Mouse (Mus musculus) inflammation-experienced regulatory T-cells (primary cell): ENCODE results near the gene Piwil4. TPM values are rescaled to one million over a fixed set of nuclear protein-coding genes. Genes with fewer than 3 reads are reported as not detected.

ENCODE experiments used
- polyA plus RNA-seq, 2 experiments: library from polyadenylated mRNA; unstranded; fragments of 100-300 nt; shearing (Covaris generic); gene quantifications; one replicate each; pipeline ENCODE4 v1.2.1; 2017

Gene Piwil4
- polyA plus RNA-seq, result under 1 TPM; 0.15 to 0.68 TPM

DNA sequence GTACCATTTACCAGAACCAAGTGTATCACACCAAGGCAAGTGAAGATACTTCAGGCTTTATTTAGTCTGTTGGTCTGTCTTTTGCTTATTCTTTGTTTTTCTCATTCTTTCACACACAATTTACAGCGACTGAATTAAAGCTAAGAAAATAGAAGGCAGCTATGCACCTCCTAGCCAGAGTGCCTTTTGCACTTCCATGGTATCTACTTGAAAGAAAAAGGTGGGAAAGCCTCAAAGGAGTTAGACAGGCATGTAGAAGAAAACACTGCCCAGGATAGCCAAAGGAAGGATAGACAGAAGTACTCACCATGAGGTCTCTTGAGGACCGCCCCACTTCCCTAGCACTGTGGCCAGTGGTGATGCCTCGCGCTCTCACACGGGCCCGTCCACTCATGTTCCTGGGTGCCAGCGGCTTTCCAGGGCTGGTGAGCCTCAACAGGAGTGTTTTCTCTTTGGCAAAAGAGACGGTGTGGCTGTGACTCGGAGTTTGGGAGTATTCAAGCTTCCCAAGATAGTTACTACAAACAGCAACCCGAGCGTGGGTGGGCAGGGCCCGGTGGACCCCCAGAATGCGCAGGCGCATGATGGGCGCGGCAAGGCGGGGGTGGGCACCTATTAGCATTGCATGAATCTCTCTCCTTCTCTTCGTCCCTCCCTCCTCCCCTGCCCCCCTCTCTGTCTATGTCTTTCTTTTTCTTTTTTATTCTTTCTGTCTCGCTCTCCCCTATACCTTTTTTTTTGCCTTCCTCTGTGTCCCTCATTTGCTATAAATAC, at the start of gene Piwil4:
Gene Piwil4 (minus strand): TSS at position 583 of the 774 bp plus-strand sequence.

DNA sequence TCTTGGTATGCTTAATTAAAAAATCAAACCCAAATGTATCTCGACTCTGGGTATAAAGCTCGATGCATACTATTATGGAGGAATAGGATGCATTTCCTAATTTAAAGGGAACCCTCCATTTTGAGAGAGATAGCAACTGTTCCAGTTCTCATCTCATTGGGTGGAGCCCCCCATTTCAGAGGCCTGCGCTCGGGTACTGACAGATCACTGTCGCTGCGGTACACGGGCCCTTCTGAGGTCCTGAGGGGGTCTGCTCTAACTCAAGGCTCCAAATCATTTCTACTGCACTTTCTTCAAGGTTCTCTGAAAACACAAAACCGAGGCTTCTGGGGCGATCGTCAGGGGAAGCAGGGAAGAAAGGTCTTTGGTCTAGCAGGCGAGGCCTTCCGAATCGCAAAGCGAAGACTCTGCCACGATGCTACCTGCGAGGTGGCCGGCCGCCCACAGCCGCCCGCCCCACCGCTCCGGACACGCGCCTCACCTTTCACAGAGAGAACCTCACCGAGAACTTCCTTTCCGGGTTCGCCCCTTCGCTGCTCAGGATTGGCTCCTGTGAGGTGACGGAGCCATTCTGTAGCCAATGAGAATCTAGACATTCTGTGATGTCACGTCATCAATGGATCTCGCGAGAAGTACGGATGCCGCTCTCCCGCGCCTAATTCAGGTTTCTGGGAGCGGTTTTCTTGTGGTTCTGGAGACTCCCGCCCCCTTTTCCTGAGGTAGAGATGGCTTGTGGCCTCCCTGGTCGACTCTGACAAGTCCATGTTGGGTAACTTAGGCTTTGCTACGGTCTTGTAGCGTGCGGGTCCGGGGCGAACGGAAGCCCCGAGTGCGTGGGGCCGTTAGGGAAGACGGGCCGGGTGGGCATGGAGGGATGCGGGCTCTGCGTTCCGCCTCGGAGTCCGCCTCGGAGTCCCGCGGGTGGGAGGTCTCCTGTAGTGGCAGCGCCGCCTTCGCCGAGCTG, 43.8 kb upstream of the Piwil4 start, which contains the start of the genes Mre11a and Ankrd49:
Gene Mre11a (plus strand): TSS at position 616 of the 964 bp plus-strand sequence.
Gene Ankrd49 (minus strand): TSS at position 818 of the 964 bp plus-strand sequence.

DNA sequence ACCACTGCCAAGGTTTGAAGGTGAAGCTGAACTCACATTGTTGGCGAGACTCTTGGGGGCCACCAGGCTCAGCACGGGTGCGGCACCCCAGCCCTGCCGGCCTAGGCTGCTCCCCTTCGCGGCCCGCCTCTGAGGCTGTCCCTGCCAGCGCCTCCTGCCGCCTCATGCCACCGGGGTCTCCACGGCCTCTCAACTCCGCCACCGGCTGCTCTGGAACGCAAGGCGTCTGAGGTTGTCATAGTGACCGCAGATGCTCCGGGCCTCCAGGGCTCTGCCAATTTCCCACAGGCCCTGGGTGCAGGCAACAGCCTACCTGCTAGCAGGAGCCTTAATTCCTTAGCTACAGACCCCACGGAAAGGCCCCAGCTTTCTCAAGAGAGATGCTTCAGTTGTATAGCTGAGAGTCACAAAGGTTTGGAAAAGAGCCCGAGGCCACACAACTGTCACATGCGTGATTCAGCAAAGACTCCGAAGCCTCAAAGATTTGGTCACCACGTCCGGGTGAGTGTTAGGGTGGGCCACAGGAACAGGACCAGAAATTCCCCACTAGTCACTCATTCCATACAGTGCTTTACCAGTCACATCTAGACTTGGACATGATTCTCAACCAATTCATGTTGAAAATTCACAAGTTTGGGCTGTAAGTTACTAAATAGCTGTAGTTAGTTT, 30.4 kb upstream of the Piwil4 start, which contains the start of gene 1700012B09Rik:
Gene 1700012B09Rik (minus strand): TSS at position 228 of the 669 bp plus-strand sequence.

DNA sequence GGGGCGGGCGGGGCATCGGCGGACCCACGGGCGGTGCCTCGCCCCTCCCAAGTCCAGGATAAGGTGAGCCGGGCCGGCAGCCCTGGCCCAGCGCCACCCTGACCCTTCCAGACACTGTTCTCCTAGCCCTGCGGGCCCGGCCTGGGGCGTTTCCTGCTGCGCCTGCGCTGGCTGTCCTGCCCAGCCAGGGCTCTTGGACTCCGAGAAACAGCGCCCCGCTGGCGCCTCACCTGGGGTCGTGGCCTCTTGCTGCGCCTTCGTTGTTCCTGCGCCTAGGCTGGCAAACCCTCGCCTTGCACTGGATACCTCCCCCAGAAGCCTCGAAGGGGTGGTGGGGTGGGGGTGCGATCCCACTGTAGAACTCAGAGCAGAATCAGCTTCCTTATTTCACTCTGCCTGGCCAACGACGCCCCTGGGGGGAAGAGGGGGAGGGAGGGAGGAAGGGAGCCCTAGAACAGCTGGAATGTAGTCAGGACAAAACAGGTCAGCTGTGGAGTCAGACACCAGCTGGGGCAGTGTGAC, 11.5 kb upstream of the Piwil4 start, which contains the start of gene Fut4:
Gene Fut4 (minus strand): TSS at position 393 of the 522 bp plus-strand sequence.

Other genes starting within 250 kb of the Piwil4 start
- gene Kdm4d, start 240.3 kb downstream of the Piwil4 start, polyA plus RNA-seq, result 1 to 10 TPM; 1.6 to 2.7 TPM
- gene Cwc15, start 240.1 kb downstream of the Piwil4 start, polyA plus RNA-seq, result 100 to 1,000 TPM; 203 to 210 TPM
- gene Amotl1, start 95.7 kb downstream of the Piwil4 start, polyA plus RNA-seq, result under 1 TPM; 0.20 to 0.23 TPM
- gene Fut4, start 11.7 kb upstream of the Piwil4 start, polyA plus RNA-seq, result under 1 TPM; 0.27 to 0.51 TPM
- not detected for gene 1700012B09Rik, start 30.3 kb upstream of the Piwil4 start, polyA plus RNA-seq
- gene Mre11a, start 43.9 kb upstream of the Piwil4 start, polyA plus RNA-seq, result 10 to 100 TPM; 23.0 to 27.6 TPM
- 10 to 100 TPM; 21.7 to 34.1 TPM for gene Ankrd49, start 44.1 kb upstream of the Piwil4 start, polyA plus RNA-seq
- 10 to 100 TPM; 35.0 to 86.0 TPM for gene Gpr83, start 119.5 kb upstream of the Piwil4 start, polyA plus RNA-seq
- gene Izumo1r, start 163.2 kb upstream of the Piwil4 start, polyA plus RNA-seq, result 1,000 to 10,000 TPM in 1 of 2 experiments, 100 to 1,000 TPM in 1; 418 to 1,067 TPM